Mouse (Mus musculus) spleen, adult 2 months (tissue): ENCODE measurements around the gene Gopc.

Experiments used
- CTCF ChIP-seq: fragments of 200-500 bp; IDR thresholded peaks from 2 replicates; pipeline ENCODE4 v1.5.1; 2011; ENCODE audit warnings: mild to moderate bottlenecking, inconsistent platforms; ENCODE audit not compliant: insufficient read depth, insufficient read length, insufficient replicate concordance; ENCODE audit errors: extremely low read depth
- POLR2A ChIP-seq: fragments of 200-500 bp; IDR thresholded peaks from 2 replicates; pipeline ENCODE4 v1.6.1; 2011; ENCODE audit warnings: low read depth, low read length, inconsistent platforms

GRCm38 (mm10) chr10:52293921-52294577 lies 87.9 kb downstream of the Gopc start:
- TF ChIP-seq POLR2A (no peak), CTCF (no peak)
